Comparison of ENCODE assay signal across 9 mouse cellular contexts in the genomic region with DNA sequence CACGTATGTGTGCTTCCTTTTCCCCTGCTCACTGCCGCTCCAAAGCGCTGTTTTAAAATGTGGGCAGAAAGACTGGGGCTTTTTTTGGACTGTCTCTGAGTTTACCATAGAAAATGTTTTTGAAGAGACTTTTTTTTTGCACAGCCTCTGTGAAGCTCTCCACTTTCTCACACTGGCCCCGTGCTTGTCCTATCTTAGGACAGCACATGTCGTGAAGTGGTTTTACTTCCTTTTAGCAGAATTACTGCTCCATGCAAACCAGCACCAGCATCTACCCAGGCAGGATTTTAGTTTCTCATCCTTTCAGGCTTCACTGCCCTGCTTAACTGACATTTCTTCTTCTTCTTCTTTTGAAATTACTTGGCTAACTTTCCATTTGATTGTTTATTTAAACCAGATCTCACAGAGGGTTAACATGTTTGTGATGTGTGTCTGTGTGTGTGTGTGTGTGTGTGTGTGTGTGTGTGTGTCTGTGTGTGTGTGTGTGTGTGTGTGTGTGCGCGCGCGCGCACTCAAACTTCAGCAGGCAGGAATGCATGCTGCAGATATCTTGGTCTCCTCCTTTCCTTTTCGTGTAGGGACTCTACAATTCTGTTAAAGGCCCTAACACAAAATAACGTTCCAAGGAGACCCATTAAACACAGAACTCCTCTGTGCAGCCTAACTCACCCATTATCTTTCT.
DNase-seq lines count a peak whose midpoint lies in the region; ATAC-seq and TF ChIP-seq lines count a peak whose summit lies in the region.
"Had no signal": no experiment of that assay in that cellular context is flagged by ENCODE, and none has a peak within 500 bp of the region (broad histone marks: within the 10 kb centered on the region; RNA-seq: fewer than 3 reads in every experiment).

No protein-coding gene starts in this region.

- no peak for TF ChIP-seq POLR2A in thymus, adult 2 months (IDR thresholded peaks at IDR 0.05; ENCODE audit: control insufficient read depth, extremely low read depth, insufficient read depth, low read length, poor library complexity)

- no peak for DNase-seq in lung, adult 18-20 months
- DNase-seq in brain, adult 2 months (ENCODE audit: low read depth, low spot score) = peak; percentile 62
- peak; percentile 34 for DNase-seq in liver
- peak; percentile 25 to 34 for DNase-seq in spleen, adult 18-20 months
- no peak for DNase-seq in thymus, adult 2 months
- no peak for DNase-seq in right cerebral cortex, postnatal 36 days (ENCODE audit: low spot score in 2 of 2)

- no peak overlapping the region for H3K9ac ChIP-seq in lung, embryonic 16.5 days (ENCODE audit: low read length)
- H3K9ac ChIP-seq: limb, embryonic 12.5 days had no signal

- peaks cover 4% of the 10 kb centered on the region; the same call in 1 of the 2 replicates for H3K36me3 ChIP-seq in lung, embryonic 16.5 days (ENCODE audit: control insufficient read depth, insufficient read depth, low read length)
- no peaks in the 10 kb centered on the region for H3K36me3 ChIP-seq in thymus, adult 2 months (ENCODE audit: control insufficient read depth, insufficient read depth, low read length)
- H3K36me3 ChIP-seq: limb, embryonic 12.5 days had no signal

- ATAC-seq in lung, embryonic 16.5 days (ENCODE audit: low read depth) = peak; percentile 38; the same call in 1 of the 2 replicates
- ATAC-seq: Patski had no signal

- no peak overlapping the region for H3K27ac ChIP-seq in lung, embryonic 16.5 days (ENCODE audit: low read length)
- no peak overlapping the region for H3K27ac ChIP-seq in thymus, adult 2 months (ENCODE audit: control insufficient read depth, insufficient read depth, low read length)
- H3K27ac ChIP-seq: limb, embryonic 12.5 days had no signal

- H3K4me1 ChIP-seq in lung, embryonic 16.5 days (replicated peaks; ENCODE audit: control insufficient read depth, insufficient read depth, low read length) = no peaks in the 10 kb centered on the region; the same call in 1 of the 2 replicates
- H3K4me1 ChIP-seq in thymus, adult 2 months (replicated peaks; ENCODE audit: control insufficient read depth, insufficient read depth, low read length) = no peaks in the 10 kb centered on the region
- H3K4me1 ChIP-seq: limb, embryonic 12.5 days had no signal

- H3K4me3 ChIP-seq in lung, embryonic 16.5 days (ENCODE audit: low read length) = no peak overlapping the region
- no peak overlapping the region for H3K4me3 ChIP-seq in thymus, adult 2 months (ENCODE audit: control insufficient read depth, insufficient read depth, low read length)
- H3K4me3 ChIP-seq: limb, embryonic 12.5 days had no signal

- TF ChIP-seq CTCF in thymus, adult 2 months (IDR thresholded peaks at IDR 0.05; ENCODE audit: borderline replicate concordance, control insufficient read depth, extremely low read depth, insufficient read depth, low read length, poor library complexity) = no peak

- H3K27me3 ChIP-seq in lung, embryonic 16.5 days (ENCODE audit: control insufficient read depth, insufficient read depth, low read depth, low read length) = no peaks in the 10 kb centered on the region
- no peaks in the 10 kb centered on the region for H3K27me3 ChIP-seq in thymus, adult 2 months (ENCODE audit: control insufficient read depth, insufficient read depth, low read length)
- H3K27me3 ChIP-seq: limb, embryonic 12.5 days had no signal

- H3K9me3 ChIP-seq in lung, embryonic 16.5 days (ENCODE audit: control insufficient read depth, low read length) = no peaks in the 10 kb centered on the region
- H3K9me3 ChIP-seq: limb, embryonic 12.5 days had no signal

- WGBS in lung, embryonic 16.5 days = 60% methylated on average over 12 of the region's 12 CpGs
- WGBS in thymus, adult 2 months = 57% methylated on average over 12 of the region's 12 CpGs

- no peak overlapping the region for H3K4me2 ChIP-seq in lung, embryonic 16.5 days (ENCODE audit: low read depth, low read length)
- H3K4me2 ChIP-seq: limb, embryonic 12.5 days had no signal

Comparison
In these comparisons a context has a peak if more than half of its experiments do, and no peak if none do; other contexts are left out.
1. DNase-seq: peak in brain, adult 2 months (single experiment), liver (single experiment) and spleen, adult 18-20 months (2 of 2); none in lung, adult 18-20 months (0 of 2), thymus, adult 2 months (single experiment) and right cerebral cortex, postnatal 36 days (0 of 2).